Mouse (Mus musculus): Measurements from ENCODE around the gene Ppp1r3g. TPM values are rescaled to one million over a fixed set of nuclear protein-coding genes. Genes with fewer than 3 reads are reported as not detected.
A peak's percentile ranks its signal among the peaks of the same experiment; 100 is the strongest.

Ppp1r3g gene
- polyA plus RNA-seq, 1 experiment from 2014 or later: 0.87 TPM

DNA sequence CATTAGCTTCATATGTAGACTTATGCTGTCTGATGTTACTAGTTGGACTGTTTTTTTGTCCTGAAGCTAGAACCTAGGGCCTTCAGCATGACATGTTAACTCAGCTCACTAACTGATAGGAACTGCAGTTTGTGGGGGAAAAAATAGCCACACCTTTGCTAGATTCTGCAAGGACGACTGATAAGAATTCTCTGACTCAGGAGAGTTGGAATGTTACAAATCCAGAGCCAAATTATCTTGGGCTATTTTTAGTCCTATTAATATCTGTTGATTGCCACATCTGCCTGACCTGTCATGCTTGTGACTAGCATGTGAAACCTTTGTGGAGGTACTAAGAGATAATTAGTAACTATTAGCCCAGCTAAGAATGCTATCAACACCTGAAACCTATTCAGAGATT, 42.2 kb downstream of the Ppp1r3g start:
- H3K4me1 ChIP-seq (ENCODE audit: control insufficient read depth, insufficient read depth, low read length): no peaks in the 10 kb centered on the region
- ATAC-seq (ENCODE audit: insufficient number of reproducible peaks, insufficient read depth, low FRiP score, low read depth): no peak
- no peak overlapping the region for H3K27ac ChIP-seq (ENCODE audit: low read length)
- WGBS: 57% methylated on average over 1 of the region's 1 CpGs
- no peak overlapping the region for H3K4me3 ChIP-seq (ENCODE audit: low read depth, low read length)
- no peaks in the 10 kb centered on the region for H3K27me3 ChIP-seq (ENCODE audit: control insufficient read depth, insufficient read depth, low read length)
- no peak overlapping the region for H3K4me2 ChIP-seq (replicated peaks; ENCODE audit: low read depth, low read length)
- no peak overlapping the region for H3K9ac ChIP-seq (replicated peaks; ENCODE audit: low read depth, low read length)
- no peaks in the 10 kb centered on the region for H3K36me3 ChIP-seq (ENCODE audit: control insufficient read depth, insufficient read depth, low read length)
- no peaks in the 10 kb centered on the region for H3K9me3 ChIP-seq (ENCODE audit: control insufficient read depth, low read depth, low read length)

DNA sequence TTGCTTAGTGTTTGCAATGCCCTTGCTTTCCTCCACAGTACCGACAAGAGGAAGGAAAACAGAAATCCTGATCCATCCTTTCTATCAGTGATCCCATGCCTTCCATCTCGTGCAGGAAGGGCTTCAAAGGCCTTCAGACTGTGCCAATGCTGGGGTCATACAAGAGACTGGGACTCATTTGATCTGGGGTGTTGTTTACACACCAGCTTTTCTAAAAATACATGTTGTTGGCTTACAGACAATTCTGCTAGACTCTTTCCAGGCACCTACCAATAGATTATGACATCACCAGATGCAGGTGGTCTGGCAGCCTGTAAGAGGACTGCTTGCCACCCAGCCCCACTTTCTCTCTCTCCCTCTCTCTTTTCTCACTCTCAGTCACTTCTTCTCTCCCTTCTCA, 51.3 kb downstream of the Ppp1r3g start:
- Histone ChIP-seq H3K27me3 (ENCODE audit: control insufficient read depth, insufficient read depth, low read length) (no peaks in the 10 kb centered on the region), H3K9me3 (ENCODE audit: control insufficient read depth, low read depth, low read length) (no peaks in the 10 kb centered on the region), H3K36me3 (ENCODE audit: control insufficient read depth, insufficient read depth, low read length) (no peaks in the 10 kb centered on the region), H3K4me2 (replicated peaks; ENCODE audit: low read depth, low read length) (no peak overlapping the region), H3K4me1 (ENCODE audit: control insufficient read depth, insufficient read depth, low read length) (no peaks in the 10 kb centered on the region), H3K4me3 (ENCODE audit: low read depth, low read length) (no peak overlapping the region), H3K9ac (replicated peaks; ENCODE audit: low read depth, low read length) (no peak overlapping the region), H3K27ac (ENCODE audit: low read length) (no peak overlapping the region)
- WGBS: 70% methylated on average over 2 of the region's 2 CpGs
- ATAC-seq (ENCODE audit: insufficient number of reproducible peaks, insufficient read depth, low FRiP score, low read depth): no peak

DNA sequence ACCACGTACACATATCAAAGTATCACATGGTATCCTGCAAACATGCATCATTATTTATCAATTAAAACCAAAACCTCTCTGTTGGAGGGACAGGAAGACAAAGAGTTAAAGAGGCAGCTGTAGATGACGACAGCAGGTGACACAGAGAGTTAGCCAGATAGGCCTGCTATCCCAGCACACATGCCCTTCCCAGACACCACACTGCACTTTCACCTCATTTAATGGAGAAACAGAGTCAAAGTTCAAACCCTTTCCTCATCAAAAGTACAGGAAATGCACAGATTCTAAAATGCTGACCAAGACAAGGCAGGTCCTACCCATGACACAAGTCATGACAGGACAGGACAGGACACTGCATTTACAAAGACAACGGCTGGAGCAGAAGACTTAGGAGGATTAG, 57.0 kb downstream of the Ppp1r3g start:
- Histone ChIP-seq H3K27me3 (ENCODE audit: control insufficient read depth, insufficient read depth, low read length) (no peaks in the 10 kb centered on the region), H3K9ac (replicated peaks; ENCODE audit: low read depth, low read length) (no peak overlapping the region), H3K27ac (ENCODE audit: low read length) (no peak overlapping the region), H3K4me3 (ENCODE audit: low read depth, low read length) (no peak overlapping the region), H3K9me3 (ENCODE audit: control insufficient read depth, low read depth, low read length) (no peaks in the 10 kb centered on the region), H3K36me3 (ENCODE audit: control insufficient read depth, insufficient read depth, low read length) (no peaks in the 10 kb centered on the region), H3K4me1 (ENCODE audit: control insufficient read depth, insufficient read depth, low read length) (peaks cover 5% of the 10 kb centered on the region; the same call in 1 of the 2 replicates), H3K4me2 (replicated peaks; ENCODE audit: low read depth, low read length) (no peak overlapping the region)
- WGBS: 66% methylated on average over 3 of the region's 3 CpGs
- no peak for ATAC-seq (ENCODE audit: insufficient number of reproducible peaks, insufficient read depth, low FRiP score, low read depth)

DNA sequence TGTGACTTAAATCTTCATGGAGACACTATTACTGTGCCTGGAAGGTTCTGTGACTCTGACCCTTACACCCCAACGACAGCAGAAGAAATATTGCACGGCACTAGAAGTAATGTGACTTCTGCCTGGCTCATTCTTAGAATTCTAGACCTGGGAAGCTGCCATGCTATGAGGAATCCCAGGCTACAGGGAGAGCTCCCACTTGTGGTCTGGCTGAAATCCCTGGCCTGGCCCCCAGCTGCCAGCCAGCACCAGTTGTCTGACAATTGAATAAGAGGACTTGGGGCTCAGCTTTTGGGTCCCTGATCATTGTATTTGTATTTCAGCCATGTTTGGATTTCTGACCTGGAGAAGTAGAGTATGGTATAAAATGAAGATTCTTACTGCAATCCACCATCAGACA, 59.4 kb downstream of the Ppp1r3g start:
- no peaks in the 10 kb centered on the region for H3K36me3 ChIP-seq (ENCODE audit: control insufficient read depth, insufficient read depth, low read length)
- no peak overlapping the region for H3K4me3 ChIP-seq (ENCODE audit: low read depth, low read length)
- no peak overlapping the region for H3K4me2 ChIP-seq (replicated peaks; ENCODE audit: low read depth, low read length)
- 63% methylated on average over 2 of the region's 2 CpGs for WGBS
- ATAC-seq (ENCODE audit: insufficient number of reproducible peaks, insufficient read depth, low FRiP score, low read depth): no peak
- H3K9ac ChIP-seq (replicated peaks; ENCODE audit: low read depth, low read length): no peak overlapping the region
- no peaks in the 10 kb centered on the region for H3K9me3 ChIP-seq (ENCODE audit: control insufficient read depth, low read depth, low read length)
- H3K4me1 ChIP-seq (ENCODE audit: control insufficient read depth, insufficient read depth, low read length): peaks cover 5% of the 10 kb centered on the region; the same call in 1 of the 2 replicates
- no peak overlapping the region for H3K27ac ChIP-seq (ENCODE audit: low read length)
- no peaks in the 10 kb centered on the region for H3K27me3 ChIP-seq (ENCODE audit: control insufficient read depth, insufficient read depth, low read length)

DNA sequence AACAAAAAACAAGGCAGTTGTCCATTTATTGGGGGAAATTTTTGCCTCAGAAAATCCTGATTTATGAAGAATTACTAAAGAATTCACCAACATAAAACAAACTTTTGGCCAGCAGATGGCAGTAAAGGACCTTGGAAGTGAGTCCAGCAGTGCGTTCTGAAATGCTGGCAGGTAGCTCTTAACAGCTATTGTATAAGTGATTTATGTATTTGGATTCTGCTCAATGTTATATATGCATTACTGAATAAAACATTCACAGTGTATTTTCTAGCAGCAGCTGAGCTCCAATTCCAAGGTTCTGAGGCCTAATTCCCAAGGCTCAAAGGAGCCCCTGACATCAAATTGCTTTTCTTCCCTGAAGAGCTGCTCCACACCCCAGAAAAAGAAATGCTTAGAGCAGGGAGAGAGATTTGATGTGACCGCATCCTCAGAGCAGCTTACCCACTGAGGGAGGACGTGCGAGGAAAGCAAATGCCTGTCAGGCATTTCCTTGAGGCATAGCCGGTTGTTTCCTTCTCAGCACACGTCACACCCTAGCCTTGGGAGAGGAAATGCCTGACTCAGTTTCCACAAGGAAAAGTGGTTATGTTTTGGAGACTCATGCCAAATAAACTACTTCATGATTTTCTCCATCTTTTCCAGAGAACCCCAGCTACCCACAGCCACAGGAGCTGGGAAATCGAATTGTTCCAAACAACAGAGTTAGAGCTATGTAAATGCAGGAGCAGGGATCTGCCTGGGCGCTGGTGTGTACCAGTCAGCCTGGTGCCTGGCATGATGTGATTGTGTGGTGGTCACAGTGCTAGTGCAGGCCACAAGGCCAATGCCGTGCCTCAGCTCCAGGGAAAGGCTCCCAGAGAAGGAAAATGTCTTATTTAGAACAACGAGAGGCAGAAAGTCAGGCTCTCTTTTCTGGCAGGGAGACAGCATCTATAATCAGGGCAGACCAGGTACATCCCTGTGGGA, 61.0 kb downstream of the Ppp1r3g start:
- Histone ChIP-seq H3K27me3 (ENCODE audit: control insufficient read depth, insufficient read depth, low read length) (no peaks in the 10 kb centered on the region), H3K4me3 (ENCODE audit: low read depth, low read length) (no peak overlapping the region), H3K4me2 (replicated peaks; ENCODE audit: low read depth, low read length) (no peak overlapping the region), H3K4me1 (ENCODE audit: control insufficient read depth, insufficient read depth, low read length) (peaks cover 5% of the 10 kb centered on the region; the same call in 1 of the 2 replicates), H3K36me3 (ENCODE audit: control insufficient read depth, insufficient read depth, low read length) (no peaks in the 10 kb centered on the region), H3K27ac (ENCODE audit: low read length) (no peak overlapping the region), H3K9me3 (ENCODE audit: control insufficient read depth, low read depth, low read length) (no peaks in the 10 kb centered on the region), H3K9ac (replicated peaks; ENCODE audit: low read depth, low read length) (no peak overlapping the region; the same call in 1 of the 2 replicates)
- 55% methylated on average over 10 of the region's 10 CpGs for WGBS
- ATAC-seq (ENCODE audit: insufficient number of reproducible peaks, insufficient read depth, low FRiP score, low read depth): 0 out of 2 replicates have a peak, but pooled peaks have one; percentile 49

Other genes starting within 250 kb of the Ppp1r3g start
- 21.5 and 25.2 TPM in 2 replicates for gene Rpp40, start 52.5 kb upstream of the Ppp1r3g start, polyA plus RNA-seq (2014; fragmentation: Nextera tagmentation; extraction: Ambion mirVana)
- gene Fars2, start 158.6 kb downstream of the Ppp1r3g start, polyA plus RNA-seq (2014; fragmentation: Nextera tagmentation; extraction: Ambion mirVana): 35.4 and 40.0 TPM in 2 replicates
- 28.1 and 30.1 TPM in 2 replicates for gene Lyrm4, start 158.7 kb downstream of the Ppp1r3g start, polyA plus RNA-seq (2014; fragmentation: Nextera tagmentation; extraction: Ambion mirVana)

Data from stomach, embryonic 14.5 days (tissue).